Mouse (Mus musculus) embryonic facial prominence, embryonic 10.5 days (tissue): ENCODE measurements around the gene Tmed6. TPM values are rescaled to one million over a fixed set of nuclear protein-coding genes. Genes with fewer than 3 reads are reported as not detected.
A peak's percentile ranks its signal among the peaks of the same experiment; 100 is the strongest.

Source experiments
- DNase-seq: peaks from one replicate; pipeline ENCODE4 v3.0.0-alpha.2; 2017; ENCODE audit warnings: low spot score
- H3K27ac ChIP-seq: fragments of 300-500 bp; sonication (generic); replicated peaks from 2 replicates; pipeline ENCODE4 v1.5.1; 2016; ENCODE audit warnings: mild to moderate bottlenecking
- H3K27me3 ChIP-seq: fragments of 300-500 bp; sonication (generic); replicated peaks from 2 replicates; pipeline ENCODE4 v1.6.1; 2016; ENCODE audit warnings: low read depth, mild to moderate bottlenecking; ENCODE audit not compliant: poor library complexity, severe bottlenecking
- H3K36me3 ChIP-seq: fragments of 300-500 bp; sonication (generic); replicated peaks from 2 replicates; pipeline ENCODE4 v1.6.1; 2016; ENCODE audit warnings: mild to moderate bottlenecking, moderate library complexity
- H3K4me1 ChIP-seq: fragments of 300-500 bp; sonication (generic); 2 replicates; pipeline ENCODE4 v1.6.1; 2016
- H3K4me3 ChIP-seq: fragments of 300-500 bp; sonication (generic); 2 replicates; pipeline ENCODE4 v1.5.1; 2016; ENCODE audit warnings: mild to moderate bottlenecking, moderate library complexity
- H3K9me3 ChIP-seq: fragments of 300-500 bp; sonication (generic); 2 replicates; pipeline ENCODE4 v1.6.1; 2016; ENCODE audit warnings: mild to moderate bottlenecking
- WGBS: fragments of 180-500 bp; shearing (Covaris S2); methylation state at CpG from one replicate; pipeline ENCODE4 v1.1.7; 2016; 5-methylcytosine and 5-hydroxymethylcytosine counted together
- polyA plus RNA-seq: library from polyadenylated mRNA; unstranded; fragments of >200 nt; fragmentation: Nextera tagmentation; extraction: Ambion mirVana; gene quantifications from 2 replicates; pipeline ENCODE4 v1.2.1, GENCODE M21; 2016

Gene Tmed6
- polyA plus RNA-seq, 1 experiment from 2014 or later, result not detected

GRCm38 (mm10) chr8:107096366-107097036, 31.1 kb upstream of the Tmed6 start, which contains the start of gene Terf2:
Terf2 (minus strand) TSS chr8:107096547.
- peak within 1 kb of the TSS; percentile 96 for H3K27ac ChIP-seq
- peak within 1 kb of the TSS; percentile 95 for H3K4me3 ChIP-seq
- peak; percentile 97 for DNase-seq
- WGBS, result 4% methylated on average over 39 of the region's 39 CpGs
- H3K27me3 ChIP-seq, result no peaks in the 10 kb centered on the region
- peaks cover 30% of the 10 kb centered on the region for H3K36me3 ChIP-seq
- H3K9me3 ChIP-seq, result no peaks in the 10 kb centered on the region
- peaks cover 18% of the 10 kb centered on the region for H3K4me1 ChIP-seq

- H3K27ac ChIP-seq, result peak overlapping the region; percentile 96
- no peaks in the 10 kb centered on the region for H3K27me3 ChIP-seq
- 1% methylated on average over 53 of the region's 53 CpGs for WGBS
- DNase-seq, result no peak
- peaks cover 36% of the 10 kb centered on the region for H3K36me3 ChIP-seq
- peaks cover 18% of the 10 kb centered on the region for H3K4me1 ChIP-seq
- H3K9me3 ChIP-seq, result no peaks in the 10 kb centered on the region
- H3K4me3 ChIP-seq, result peak overlapping the region; percentile 95
These were observed 30.4 kb upstream of the Tmed6 start for GRCm38 (mm10) chr8:107095717-107096365.

GRCm38 (mm10) chr8:107090531-107090930, 25.1 kb upstream of the Tmed6 start:
- Histone ChIP-seq H3K27me3 (no peaks in the 10 kb centered on the region), H3K4me1 (peaks cover 18% of the 10 kb centered on the region), H3K4me3 (no peak overlapping the region), H3K36me3 (peaks cover 87% of the 10 kb centered on the region), H3K27ac (no peak overlapping the region), H3K9me3 (peaks cover 8% of the 10 kb centered on the region; the same call in 1 of the 2 replicates)
- WGBS, result 95% methylated on average over 7 of the region's 7 CpGs
- DNase-seq, result no peak

- Histone ChIP-seq H3K4me3 (no peak overlapping the region), H3K27ac (no peak overlapping the region), H3K9me3 (peaks cover 8% of the 10 kb centered on the region; the same call in 1 of the 2 replicates), H3K4me1 (no peaks in the 10 kb centered on the region), H3K36me3 (peaks cover 97% of the 10 kb centered on the region), H3K27me3 (no peaks in the 10 kb centered on the region)
- no peak for DNase-seq
- 97% methylated on average over 5 of the region's 5 CpGs for WGBS
These were observed 23.2 kb upstream of the Tmed6 start for GRCm38 (mm10) chr8:107088526-107089063.

GRCm38 (mm10) chr8:107086018-107086417, 20.6 kb upstream of the Tmed6 start:
- Histone ChIP-seq H3K27me3 (no peaks in the 10 kb centered on the region), H3K4me1 (no peaks in the 10 kb centered on the region), H3K36me3 (peaks cover 97% of the 10 kb centered on the region), H3K4me3 (no peak overlapping the region), H3K27ac (no peak overlapping the region), H3K9me3 (peaks cover 8% of the 10 kb centered on the region; the same call in 1 of the 2 replicates)
- no peak for DNase-seq
- 97% methylated on average over 5 of the region's 5 CpGs for WGBS

- Histone ChIP-seq H3K4me3 (no peak overlapping the region), H3K4me1 (no peaks in the 10 kb centered on the region), H3K36me3 (peaks cover 97% of the 10 kb centered on the region), H3K27me3 (no peaks in the 10 kb centered on the region), H3K9me3 (peaks cover 8% of the 10 kb centered on the region; the same call in 1 of the 2 replicates), H3K27ac (no peak overlapping the region)
- 97% methylated on average over 17 of the region's 17 CpGs for WGBS
- DNase-seq, result no peak
These were observed 19.9 kb upstream of the Tmed6 start for GRCm38 (mm10) chr8:107085358-107085757.

GRCm38 (mm10) chr8:107076239-107076888, 10.9 kb upstream of the Tmed6 start:
- Histone ChIP-seq H3K4me3 (no peak overlapping the region), H3K27ac (no peak overlapping the region), H3K36me3 (peaks cover 99% of the 10 kb centered on the region), H3K9me3 (no peaks in the 10 kb centered on the region), H3K4me1 (peaks cover 14% of the 10 kb centered on the region), H3K27me3 (no peaks in the 10 kb centered on the region)
- DNase-seq, result no peak
- 92% methylated on average over 7 of the region's 7 CpGs for WGBS

- Histone ChIP-seq H3K9me3 (no peaks in the 10 kb centered on the region), H3K4me3 (no peak overlapping the region), H3K27ac (no peak overlapping the region), H3K4me1 (peaks cover 14% of the 10 kb centered on the region), H3K36me3 (peaks cover 98% of the 10 kb centered on the region), H3K27me3 (no peaks in the 10 kb centered on the region)
- DNase-seq, result no peak
- WGBS, result 79% methylated on average over 1 of the region's 1 CpGs
These were observed 8.7 kb upstream of the Tmed6 start for GRCm38 (mm10) chr8:107074128-107074527.

- H3K4me1 ChIP-seq, result peaks cover 14% of the 10 kb centered on the region
- H3K27ac ChIP-seq, result no peak overlapping the region
- H3K4me3 ChIP-seq, result no peak overlapping the region
- peaks cover 98% of the 10 kb centered on the region for H3K36me3 ChIP-seq
- H3K9me3 ChIP-seq, result no peaks in the 10 kb centered on the region
- no peaks in the 10 kb centered on the region for H3K27me3 ChIP-seq
- DNase-seq, result no peak
- WGBS, result 74% methylated on average over 4 of the region's 4 CpGs
These were observed 8.3 kb upstream of the Tmed6 start for GRCm38 (mm10) chr8:107073706-107074105.

- DNase-seq, result no peak
- H3K36me3 ChIP-seq, result peaks cover 33% of the 10 kb centered on the region
- WGBS, result 86% methylated on average over 1 of the region's 1 CpGs
- peaks cover 13% of the 10 kb centered on the region for H3K4me1 ChIP-seq
- no peak overlapping the region for H3K27ac ChIP-seq
- no peak overlapping the region for H3K4me3 ChIP-seq
- H3K9me3 ChIP-seq, result no peaks in the 10 kb centered on the region
- H3K27me3 ChIP-seq, result no peaks in the 10 kb centered on the region
These were observed 2.8 kb downstream of the Tmed6 start for GRCm38 (mm10) chr8:107062613-107063012.

GRCm38 (mm10) chr8:107056973-107057369, 8.5 kb downstream of the Tmed6 start:
- H3K4me3 ChIP-seq, result peak overlapping the region; percentile 87
- no peaks in the 10 kb centered on the region for H3K27me3 ChIP-seq
- H3K27ac ChIP-seq, result peak overlapping the region; percentile 88
- H3K9me3 ChIP-seq, result no peaks in the 10 kb centered on the region
- peaks cover 64% of the 10 kb centered on the region for H3K36me3 ChIP-seq
- WGBS, result under 1% methylated on average over 33 of the region's 33 CpGs
- DNase-seq, result no peak
- H3K4me1 ChIP-seq, result peaks cover 25% of the 10 kb centered on the region

GRCm38 (mm10) chr8:107056076-107056972, 9.1 kb downstream of the Tmed6 start, which contains the start of the genes Cog8 and Nip7:
Cog8 (minus strand) TSS chr8:107056689.
Nip7 (plus strand) TSS chr8:107056877.
- peaks cover 70% of the 10 kb centered on the region for H3K36me3 ChIP-seq
- H3K27me3 ChIP-seq, result no peaks in the 10 kb centered on the region
- H3K4me3 ChIP-seq, result peak within 1 kb of the TSS; percentile 87
- peaks cover 25% of the 10 kb centered on the region for H3K4me1 ChIP-seq
- no peaks in the 10 kb centered on the region for H3K9me3 ChIP-seq
- H3K27ac ChIP-seq, result peak within 1 kb of the TSS; percentile 88
- peak; percentile 97 for DNase-seq
- WGBS, result under 1% methylated on average over 88 of the region's 88 CpGs
